Mouse (Mus musculus): ENCODE data around the gene Eps8l2.

DNA sequence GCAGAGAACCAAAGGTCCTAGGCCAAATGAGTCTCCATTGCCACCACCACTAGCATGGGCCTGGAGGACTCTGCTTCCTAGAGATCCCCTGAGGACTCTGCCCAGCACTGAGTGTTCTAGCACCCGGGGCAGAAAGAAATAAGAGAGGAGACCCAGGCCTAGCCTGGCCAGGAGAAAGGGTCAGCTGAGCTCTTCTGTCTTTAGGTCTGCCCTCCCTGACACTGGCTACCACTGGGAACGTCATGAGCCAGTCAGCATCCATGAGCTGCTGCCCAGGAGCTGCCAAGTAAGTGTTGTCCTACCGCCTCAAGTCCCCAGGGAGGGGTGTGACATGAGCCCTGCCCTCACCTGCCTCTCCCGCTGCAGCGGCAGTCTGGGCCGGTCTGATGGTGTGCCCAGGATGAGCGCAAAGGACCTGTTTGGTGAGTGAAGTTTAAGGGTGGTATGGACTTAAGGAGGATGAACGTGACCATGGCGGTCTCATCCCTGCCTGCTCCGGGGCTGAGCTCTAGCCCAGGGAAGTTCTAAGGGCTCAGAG, 3.1 kb downstream of the Eps8l2 start:
- TF ChIP-seq GATA1 (IDR thresholded peaks at IDR 0.05; ENCODE audit: low read length) (no peak), TAL1 (IDR thresholded peaks at IDR 0.05; ENCODE audit: low read length) (no peak)

Measured in erythroblast, embryonic 14.5 days (primary cell).